Mouse (Mus musculus) fat pad, adult 2 months (tissue): ENCODE results near the gene Tmem246.

Experiments used
- DNase-seq: peaks from one replicate; pipeline ENCODE4 v3.0.0-alpha.2; 2011; ENCODE audit warnings: low read depth, low spot score; ENCODE audit errors: extremely low read depth

Gene Tmem246

DNA sequence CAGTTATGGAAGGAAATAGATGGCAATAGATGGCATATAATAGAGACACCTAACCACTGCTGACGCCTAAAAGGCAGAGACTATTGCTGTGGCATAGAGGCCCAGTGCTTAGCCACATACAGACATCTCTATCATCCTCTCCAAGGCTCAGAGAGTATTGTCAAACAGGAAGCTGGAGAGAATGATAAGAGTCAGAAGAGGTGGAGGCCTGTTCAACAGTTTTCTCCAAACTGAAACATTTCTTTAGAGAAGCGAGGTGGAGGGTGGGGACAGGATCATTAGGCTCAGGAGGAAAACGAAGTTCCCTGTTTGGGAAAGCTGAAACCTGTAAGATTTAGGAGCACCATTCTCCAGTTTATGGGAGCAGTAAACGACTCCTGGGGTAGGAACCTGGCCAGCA is 16.4 kb downstream of the Tmem246 start:
- DNase-seq: no peak

GRCm38 (mm10) chr4:49572194-49572593 is 25.5 kb downstream of the Tmem246 start:
- no peak for DNase-seq

DNA sequence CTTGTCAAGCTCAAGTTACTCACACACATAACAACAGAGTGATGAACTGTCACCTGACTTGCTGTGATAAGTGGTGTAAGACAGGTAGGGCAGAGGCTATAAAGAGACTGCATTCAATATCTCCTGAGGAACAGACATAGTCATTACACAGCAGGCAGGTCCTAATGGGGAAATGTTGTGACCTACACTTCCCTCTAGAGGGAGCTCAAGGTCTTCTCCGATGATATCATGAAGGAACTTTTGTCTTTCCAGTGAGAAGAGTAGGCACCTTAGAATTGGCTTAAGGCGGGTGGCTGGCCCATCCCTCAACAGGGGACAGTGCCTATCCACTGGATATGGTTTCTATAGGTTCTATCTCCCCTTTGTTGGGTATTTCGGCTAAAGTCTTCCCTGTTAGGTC is 30.1 kb downstream of the Tmem246 start:
- DNase-seq: no peak

DNA sequence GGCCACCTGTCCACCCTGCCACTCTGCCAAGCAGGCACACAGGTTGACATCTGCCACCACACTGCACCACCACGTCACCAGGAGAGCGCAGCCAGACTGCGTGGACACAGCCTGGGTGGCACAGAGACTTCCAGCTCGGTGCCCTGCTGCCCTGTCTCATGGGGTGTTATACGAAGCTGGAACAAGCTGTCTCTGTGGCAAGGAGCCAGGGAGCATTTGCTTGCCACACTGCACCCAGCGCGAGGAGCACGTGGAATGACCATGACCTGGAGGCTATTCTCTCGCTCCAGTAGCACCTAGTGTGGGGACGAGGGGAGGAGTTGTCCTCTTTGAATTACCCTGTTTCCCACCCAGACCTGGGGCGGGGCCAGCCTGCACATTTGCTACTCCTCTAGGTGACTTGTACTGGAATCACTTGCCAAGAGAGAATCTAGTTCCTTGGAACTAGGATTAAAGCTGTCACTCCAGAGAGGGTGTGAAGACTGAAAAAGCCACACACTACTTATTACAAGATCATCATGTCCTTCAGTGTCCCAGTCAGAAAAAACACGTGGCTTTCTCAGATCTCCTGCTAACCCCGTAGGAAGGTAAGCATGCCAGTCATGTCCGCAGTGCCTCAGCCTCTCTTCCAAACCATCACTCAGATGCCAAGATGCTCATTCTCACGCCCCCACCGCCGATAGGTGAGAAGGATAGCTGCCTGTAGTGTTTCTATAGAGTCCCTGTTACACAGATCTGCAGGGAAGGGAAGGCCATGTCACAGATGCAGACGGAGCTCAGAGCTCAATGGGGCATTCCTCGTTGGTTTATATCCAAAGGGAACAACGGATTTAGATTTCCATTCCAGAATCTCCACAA is 37.5 kb downstream of the Tmem246 start:
- peak; percentile 11 for DNase-seq

- DNase-seq: no peak
Observed at GRCm38 (mm10) chr4:49558181-49558580, 39.5 kb downstream of the Tmem246 start.

GRCm38 (mm10) chr4:49557375-49557774 is 40.3 kb downstream of the Tmem246 start:
- no peak for DNase-seq

DNA sequence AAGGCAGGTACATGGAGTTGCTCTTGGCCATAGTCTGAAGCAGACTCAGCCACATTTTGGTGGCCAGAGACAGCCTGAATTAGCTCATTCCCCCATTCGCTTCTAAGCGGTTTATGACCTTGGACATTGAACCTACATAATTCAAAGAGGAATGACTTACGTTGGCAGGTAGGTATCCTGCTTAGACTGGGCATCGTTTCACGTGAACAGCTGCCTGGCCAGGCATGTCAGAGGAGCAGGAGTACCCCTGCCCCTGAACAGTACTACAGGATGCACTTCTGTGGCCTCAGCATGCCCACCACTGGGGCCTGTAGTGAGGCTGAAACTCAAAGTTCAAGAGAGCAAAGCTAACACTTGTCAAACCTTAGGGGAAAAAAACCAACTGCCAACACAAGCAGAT is 44.3 kb downstream of the Tmem246 start:
- no peak for DNase-seq

GRCm38 (mm10) chr4:49549383-49549782 is 48.3 kb downstream of the Tmem246 start, which contains the start of gene Aldob:
Aldob (minus strand) TSS chr4:49549546.
- no peak for DNase-seq

- DNase-seq: no peak
Observed at GRCm38 (mm10) chr4:49547544-49548219, 50.0 kb downstream of the Tmem246 start.

- DNase-seq: no peak
Observed at GRCm38 (mm10) chr4:49546873-49547543, 50.7 kb downstream of the Tmem246 start.

DNA sequence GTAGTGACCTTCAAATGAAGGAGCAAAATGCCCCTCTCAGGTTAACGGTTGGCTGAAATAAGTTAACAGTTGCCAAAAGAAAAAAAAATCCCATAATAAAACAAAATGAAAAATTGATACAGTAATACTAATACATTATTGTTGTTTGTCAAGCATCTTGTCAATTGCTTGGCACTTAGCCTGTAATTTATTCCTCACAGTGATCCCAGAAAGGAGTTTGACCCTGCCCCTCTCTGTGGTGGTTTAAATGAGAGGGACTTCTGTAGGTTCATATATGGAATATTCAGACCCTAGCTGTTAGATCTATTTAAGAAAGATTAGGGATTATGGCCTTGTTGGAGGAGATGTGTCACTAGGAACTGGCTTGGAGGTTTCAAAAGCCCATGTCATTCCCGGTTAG is 51.6 kb downstream of the Tmem246 start:
- DNase-seq: no peak

GRCm38 (mm10) chr4:49540966-49541365 is 56.7 kb downstream of the Tmem246 start:
- no peak for DNase-seq

DNA sequence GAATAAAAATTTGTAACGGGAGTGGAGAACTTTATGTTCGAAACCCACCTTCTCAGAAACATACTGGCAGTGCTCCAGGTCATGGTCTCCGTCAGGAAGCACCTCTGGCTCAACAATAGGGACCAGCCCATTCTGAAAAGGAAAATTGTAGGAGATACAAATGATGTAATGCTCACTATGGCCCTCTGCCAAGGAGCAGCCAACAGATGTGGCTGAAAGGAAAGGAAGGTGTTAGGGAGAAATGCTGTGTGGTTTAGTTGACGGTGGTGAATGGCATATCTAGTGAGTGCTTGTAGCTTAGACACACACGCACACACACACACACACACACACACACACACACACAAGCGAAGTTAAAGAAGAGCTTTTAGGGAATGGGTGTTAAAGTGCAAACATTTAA is 58.0 kb downstream of the Tmem246 start:
- DNase-seq: no peak

- DNase-seq: no peak
Observed at GRCm38 (mm10) chr4:49536671-49537070, 61.0 kb downstream of the Tmem246 start.

DNA sequence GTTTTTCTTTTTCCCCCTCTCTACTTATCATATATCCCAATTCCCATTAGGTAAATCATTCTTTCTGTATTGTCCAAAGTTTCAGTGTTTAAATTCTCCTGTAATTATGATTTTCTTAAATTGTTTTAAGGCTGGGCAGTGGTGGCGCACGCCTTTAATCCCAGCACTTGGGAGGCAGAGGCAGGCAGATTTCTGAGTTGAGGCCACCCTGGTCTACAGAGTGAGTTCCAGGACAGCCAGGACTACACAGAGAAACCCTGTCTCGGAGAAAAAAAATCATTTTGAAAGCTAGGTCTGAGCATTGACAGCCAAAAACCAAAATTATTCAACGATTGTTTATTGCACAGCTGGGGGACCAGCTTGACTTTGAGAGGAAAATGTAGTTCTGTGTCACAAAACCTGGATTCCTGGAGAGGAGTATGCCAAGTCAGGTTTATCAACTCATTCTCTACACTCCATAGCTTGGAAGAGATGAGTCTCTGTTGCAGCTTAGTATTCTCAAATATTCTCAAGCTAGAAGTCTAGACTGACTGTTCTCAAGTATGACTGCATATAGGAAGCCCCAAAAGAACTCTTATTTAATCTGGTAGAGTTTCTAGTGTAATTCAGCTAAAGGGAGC is 61.9 kb downstream of the Tmem246 start:
- DNase-seq: no peak

- DNase-seq: no peak
Observed at GRCm38 (mm10) chr4:49535036-49535435, 62.6 kb downstream of the Tmem246 start.
